Mouse (Mus musculus) midbrain, embryonic 16.5 days (tissue): ENCODE data around the gene Dna2. TPM values are rescaled to one million over a fixed set of nuclear protein-coding genes. Genes with fewer than 3 reads are reported as not detected.

Experiments used
- ATAC-seq: fragments of 200-750 bp; cut with Nextera tagmentation; 2 replicates; pipeline ENCODE4 v1.8.0; 2017; ENCODE audit warnings: moderate TSS enrichment
- H3K27ac ChIP-seq: fragments of 300-500 bp; sonication (generic); 2 replicates; pipeline ENCODE4 v1.5.1; 2014; ENCODE audit warnings: mild to moderate bottlenecking, low read length, mixed read lengths
- H3K27me3 ChIP-seq: fragments of 300-500 bp; sonication (generic); 2 replicates; pipeline ENCODE4 v1.6.1; 2014; ENCODE audit warnings: low read depth, low read length, mixed read lengths; ENCODE audit not compliant: control insufficient read depth, insufficient read depth
- H3K36me3 ChIP-seq: fragments of 300-500 bp; sonication (generic); 2 replicates; pipeline ENCODE4 v1.6.1; 2014; ENCODE audit warnings: mild to moderate bottlenecking, low read length, moderate library complexity, mixed read lengths; ENCODE audit not compliant: control insufficient read depth, insufficient read depth
- H3K4me1 ChIP-seq: fragments of 300-500 bp; sonication (generic); 2 replicates; pipeline ENCODE4 v1.6.1; 2014; ENCODE audit warnings: mild to moderate bottlenecking, low read length, mixed read lengths; ENCODE audit not compliant: control insufficient read depth, insufficient read depth
- H3K4me2 ChIP-seq: fragments of 300-500 bp; sonication (generic); 2 replicates; pipeline ENCODE4 v1.6.1; 2014; ENCODE audit warnings: mild to moderate bottlenecking, low read length, mixed read lengths
- H3K4me3 ChIP-seq: fragments of 300-500 bp; sonication (generic); 2 replicates; pipeline ENCODE4 v1.5.1; 2014; ENCODE audit warnings: low read depth, mild to moderate bottlenecking, low read length, moderate library complexity, mixed read lengths
- H3K9ac ChIP-seq: fragments of 300-500 bp; sonication (generic); 2 replicates; pipeline ENCODE4 v1.6.1; 2014; ENCODE audit warnings: low read depth, low read length, mixed read lengths
- H3K9me3 ChIP-seq: fragments of 300-500 bp; sonication (generic); replicated peaks from 2 replicates; pipeline ENCODE4 v1.6.1; 2014; ENCODE audit warnings: mild to moderate bottlenecking, low read length, mixed read lengths; ENCODE audit not compliant: control insufficient read depth, poor library complexity, severe bottlenecking
- WGBS: fragments of 180-500 bp; shearing (Covaris S2); extraction: QIAGEN DNeasy Blood & Tissue Kit; methylation state at CpG from one replicate; pipeline ENCODE4 v1.1.7; 2014; 5-methylcytosine and 5-hydroxymethylcytosine counted together
- polyA plus RNA-seq: library from polyadenylated mRNA; unstranded; fragments of >200 nt; fragmentation: Nextera tagmentation; extraction: Ambion mirVana; gene quantifications from 2 replicates; pipeline ENCODE4 v1.2.1, GENCODE M21; 2015

Gene Dna2
- polyA plus RNA-seq, 1 experiment from 2014 or later, result 3.5 TPM

GRCm38 (mm10) chr10:62966291-62966690, 19.5 kb downstream of the Dna2 start:
- ATAC-seq, result no peak
- Histone ChIP-seq H3K4me2 (no peak overlapping the region), H3K36me3 (peaks cover 10% of the 10 kb centered on the region), H3K27me3 (no peaks in the 10 kb centered on the region), H3K9ac (no peak overlapping the region), H3K4me3 (no peak overlapping the region), H3K4me1 (no peaks in the 10 kb centered on the region), H3K27ac (no peak overlapping the region), H3K9me3 (no peaks in the 10 kb centered on the region)
- WGBS, result 94% methylated on average over 15 of the region's 15 CpGs

- Histone ChIP-seq H3K4me3 (no peak overlapping the region), H3K9ac (no peak overlapping the region), H3K9me3 (no peaks in the 10 kb centered on the region), H3K4me1 (no peaks in the 10 kb centered on the region), H3K36me3 (peaks cover 3% of the 10 kb centered on the region; the same call in 1 of the 2 replicates), H3K4me2 (no peak overlapping the region), H3K27me3 (no peaks in the 10 kb centered on the region), H3K27ac (no peak overlapping the region)
- no peak for ATAC-seq
- 65% methylated on average over 16 of the region's 16 CpGs for WGBS
Measured at GRCm38 (mm10) chr10:62971821-62972220, 25.0 kb downstream of the Dna2 start.

GRCm38 (mm10) chr10:62979667-62980038, 32.8 kb downstream of the Dna2 start:
- H3K27ac ChIP-seq, result peak overlapping the region; percentile 93
- H3K4me1 ChIP-seq, result peaks cover 10% of the 10 kb centered on the region
- no peaks in the 10 kb centered on the region for H3K27me3 ChIP-seq
- H3K9ac ChIP-seq, result peak overlapping the region; percentile 97
- no peak; the same call in 1 of the 2 replicates for ATAC-seq
- peak overlapping the region; percentile 58 for H3K4me2 ChIP-seq
- WGBS, result 6% methylated on average over 10 of the region's 10 CpGs
- peaks cover 7% of the 10 kb centered on the region for H3K36me3 ChIP-seq
- H3K9me3 ChIP-seq, result no peaks in the 10 kb centered on the region
- H3K4me3 ChIP-seq, result peak overlapping the region; percentile 96

- Histone ChIP-seq H3K9me3 (no peaks in the 10 kb centered on the region), H3K4me3 (peak within 1 kb of the TSS; percentile 96), H3K4me1 (peaks cover 10% of the 10 kb centered on the region), H3K36me3 (peaks cover 10% of the 10 kb centered on the region), H3K27me3 (no peaks in the 10 kb centered on the region), H3K9ac (peak within 1 kb of the TSS; percentile 97), H3K27ac (peak within 1 kb of the TSS; percentile 93), H3K4me2 (peak within 1 kb of the TSS; percentile 58)
- WGBS, result under 1% methylated on average over 77 of the region's 77 CpGs
- peak; percentile 95 for ATAC-seq
Measured at GRCm38 (mm10) chr10:62980039-62980954, 33.5 kb downstream of the Dna2 start, which contains the start of gene Rufy2. TSS of gene Rufy2 (plus strand) at chr10:62980223.

- no peak for ATAC-seq
- H3K9me3 ChIP-seq, result no peaks in the 10 kb centered on the region
- no peak overlapping the region for H3K4me3 ChIP-seq
- no peak overlapping the region for H3K27ac ChIP-seq
- H3K36me3 ChIP-seq, result peaks cover 22% of the 10 kb centered on the region
- 96% methylated on average over 11 of the region's 11 CpGs for WGBS
- peaks cover 12% of the 10 kb centered on the region for H3K4me1 ChIP-seq
- H3K4me2 ChIP-seq, result no peak overlapping the region
- no peaks in the 10 kb centered on the region for H3K27me3 ChIP-seq
- H3K9ac ChIP-seq, result no peak overlapping the region
Measured at GRCm38 (mm10) chr10:62984072-62984471, 37.2 kb downstream of the Dna2 start.

- peaks cover 12% of the 10 kb centered on the region for H3K4me1 ChIP-seq
- no peaks in the 10 kb centered on the region for H3K27me3 ChIP-seq
- H3K4me3 ChIP-seq, result no peak overlapping the region
- H3K9me3 ChIP-seq, result no peaks in the 10 kb centered on the region
- 94% methylated on average over 6 of the region's 6 CpGs for WGBS
- peaks cover 22% of the 10 kb centered on the region for H3K36me3 ChIP-seq
- ATAC-seq, result no peak
- H3K4me2 ChIP-seq, result no peak overlapping the region
- no peak overlapping the region for H3K27ac ChIP-seq
- H3K9ac ChIP-seq, result no peak overlapping the region
Measured at GRCm38 (mm10) chr10:62984495-62984894, 37.7 kb downstream of the Dna2 start.

GRCm38 (mm10) chr10:62987341-62987740, 40.5 kb downstream of the Dna2 start:
- H3K36me3 ChIP-seq, result peaks cover 32% of the 10 kb centered on the region
- H3K4me1 ChIP-seq, result 0 out of 2 replicates have a peak, but pooled peaks cover 2% of the 10 kb centered on the region
- H3K27ac ChIP-seq, result no peak overlapping the region
- H3K9ac ChIP-seq, result no peak overlapping the region
- H3K9me3 ChIP-seq, result no peaks in the 10 kb centered on the region
- no peak overlapping the region for H3K4me3 ChIP-seq
- WGBS, result 26% methylated on average over 3 of the region's 3 CpGs
- no peak for ATAC-seq
- H3K4me2 ChIP-seq, result no peak overlapping the region
- no peaks in the 10 kb centered on the region for H3K27me3 ChIP-seq

GRCm38 (mm10) chr10:62990636-62991035, 43.8 kb downstream of the Dna2 start:
- Histone ChIP-seq H3K4me1 (0 out of 2 replicates have a peak, but pooled peaks cover 2% of the 10 kb centered on the region), H3K9ac (no peak overlapping the region), H3K36me3 (peaks cover 38% of the 10 kb centered on the region), H3K27me3 (no peaks in the 10 kb centered on the region), H3K4me2 (no peak overlapping the region), H3K27ac (no peak overlapping the region), H3K4me3 (no peak overlapping the region), H3K9me3 (no peaks in the 10 kb centered on the region)
- no peak for ATAC-seq
- 95% methylated on average over 15 of the region's 15 CpGs for WGBS

- no peak overlapping the region for H3K4me3 ChIP-seq
- H3K27me3 ChIP-seq, result no peaks in the 10 kb centered on the region
- 87% methylated on average over 4 of the region's 9 CpGs for WGBS
- no peak overlapping the region for H3K4me2 ChIP-seq
- no peaks in the 10 kb centered on the region for H3K4me1 ChIP-seq
- no peak overlapping the region for H3K9ac ChIP-seq
- no peak overlapping the region for H3K27ac ChIP-seq
- peaks cover 47% of the 10 kb centered on the region for H3K36me3 ChIP-seq
- ATAC-seq, result no peak
- H3K9me3 ChIP-seq, result no peaks in the 10 kb centered on the region
Measured at GRCm38 (mm10) chr10:62993991-62994390, 47.2 kb downstream of the Dna2 start.
